Mouse (Mus musculus): ENCODE results near the gene Spata46. TPM values are rescaled to one million over a fixed set of nuclear protein-coding genes. Genes with fewer than 3 reads are reported as not detected.

Spata46 gene
- total RNA-seq, 2 experiments from 2014 or later: not detected

GRCm38 (mm10) chr1:170343081-170343480, 34.5 kb downstream of the Spata46 start:
- DNase-seq: no peak

GRCm38 (mm10) chr1:170343906-170344305, 35.3 kb downstream of the Spata46 start:
- no peak for DNase-seq

GRCm38 (mm10) chr1:170346266-170346665, 37.7 kb downstream of the Spata46 start:
- no peak for DNase-seq

- no peak for DNase-seq
These were observed 42.5 kb downstream of the Spata46 start for GRCm38 (mm10) chr1:170351080-170351479.

GRCm38 (mm10) chr1:170353335-170353734, 44.7 kb downstream of the Spata46 start:
- DNase-seq: no peak

- DNase-seq: no peak
These were observed 51.7 kb downstream of the Spata46 start for GRCm38 (mm10) chr1:170360183-170360915.

Other genes with a start within 250 kb of the Spata46 start
- 10 to 100 TPM; 23.7 to 28.7 TPM for gene Ddr2, start 198.0 kb upstream of the Spata46 start, total RNA-seq (2021)
- gene Uap1, start 133.8 kb upstream of the Spata46 start, total RNA-seq (2021): 10 to 100 TPM; 55.3 to 61.6 TPM
- 10 to 100 TPM; 47.5 to 48.9 TPM for gene Uhmk1, start 93.4 kb upstream of the Spata46 start, total RNA-seq (2021)
- gene Sh2d1b2, start 76.1 kb upstream of the Spata46 start, total RNA-seq (2021): not detected
- under 1 TPM in 1 of 2 experiments, not detected in 1; 0.18 TPM for gene Sh2d1b1, start 31.5 kb upstream of the Spata46 start, total RNA-seq (2021)
- gene Gm7694, start 2.5 kb upstream of the Spata46 start, total RNA-seq (2021): 1 to 10 TPM; 6.1 to 7.9 TPM

All from adrenal gland, postnatal 10 days (tissue).